Mouse (Mus musculus): ENCODE results near the gene Neu3. TPM values are rescaled to one million over a fixed set of nuclear protein-coding genes. Genes with fewer than 3 reads are reported as not detected.

Gene Neu3
- polyA plus RNA-seq, 1 experiment from 2014 or later = 1.8 TPM

DNA sequence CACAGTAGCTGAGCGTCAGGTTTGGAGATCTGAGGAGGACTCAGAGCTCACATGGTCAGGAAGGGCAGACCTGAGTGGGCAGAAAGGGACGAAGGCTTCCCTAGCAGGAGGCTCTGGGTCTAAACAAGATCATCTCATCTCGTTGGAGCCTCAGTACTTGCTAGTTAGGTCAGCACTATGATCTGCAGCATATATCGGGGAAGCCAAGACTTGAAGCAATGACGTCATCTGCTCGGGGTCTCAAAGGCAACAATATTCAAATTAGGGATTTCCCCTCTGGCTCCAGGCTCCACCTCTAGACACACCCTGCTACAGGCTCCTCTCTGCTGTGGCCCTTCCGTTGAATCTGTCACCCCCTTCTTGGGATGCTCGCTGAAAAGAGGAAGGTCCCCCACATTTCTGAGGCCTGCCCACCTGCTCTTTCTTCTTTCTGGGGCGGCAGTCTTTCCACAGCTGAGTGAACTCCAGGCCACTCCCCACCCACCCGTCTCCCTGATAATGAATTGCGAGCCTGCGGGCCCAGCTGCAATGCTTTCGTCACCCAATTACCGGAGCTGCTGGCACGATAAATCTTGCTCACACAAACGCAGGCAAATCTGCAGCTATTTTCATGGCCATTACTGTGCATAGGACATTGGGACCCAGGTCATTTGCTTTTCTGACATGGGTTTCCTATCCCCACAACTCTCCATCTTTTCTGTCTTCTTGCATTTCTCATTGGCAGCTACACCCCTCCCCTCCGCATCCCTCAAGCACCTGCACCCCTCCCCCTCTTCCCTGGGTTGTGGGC lies 32.8 kb downstream of the Neu3 start:
- no peak overlapping the region for H3K9ac ChIP-seq (replicated peaks; ENCODE audit: low read length)
- peak; percentile 75 for DNase-seq
- WGBS = 11% methylated on average over 17 of the region's 17 CpGs
- peak overlapping the region; percentile 42 for H3K4me2 ChIP-seq (ENCODE audit: low read length)
- 0 out of 2 replicates have a peak overlapping the region, but pooled peaks have one; percentile 7 for H3K4me3 ChIP-seq (replicated peaks; ENCODE audit: low read depth, low read length)
- no peaks in the 10 kb centered on the region for H3K36me3 ChIP-seq (ENCODE audit: control insufficient read depth, insufficient read depth, low read length)
- ATAC-seq (ENCODE audit: low FRiP score, low TSS enrichment) = peak; percentile 62; the same call in 1 of the 2 replicates
- H3K9me3 ChIP-seq (ENCODE audit: control insufficient read depth, low read length) = no peaks in the 10 kb centered on the region
- peaks cover 11% of the 10 kb centered on the region; the same call in 1 of the 2 replicates for H3K4me1 ChIP-seq (ENCODE audit: control insufficient read depth, insufficient read depth, low read length)
- no peaks in the 10 kb centered on the region for H3K27me3 ChIP-seq (ENCODE audit: control insufficient read depth, insufficient read depth, low read length)
- H3K27ac ChIP-seq (replicated peaks; ENCODE audit: low read depth, low read length) = peak overlapping the region; percentile 16; the same call in 1 of the 2 replicates

DNA sequence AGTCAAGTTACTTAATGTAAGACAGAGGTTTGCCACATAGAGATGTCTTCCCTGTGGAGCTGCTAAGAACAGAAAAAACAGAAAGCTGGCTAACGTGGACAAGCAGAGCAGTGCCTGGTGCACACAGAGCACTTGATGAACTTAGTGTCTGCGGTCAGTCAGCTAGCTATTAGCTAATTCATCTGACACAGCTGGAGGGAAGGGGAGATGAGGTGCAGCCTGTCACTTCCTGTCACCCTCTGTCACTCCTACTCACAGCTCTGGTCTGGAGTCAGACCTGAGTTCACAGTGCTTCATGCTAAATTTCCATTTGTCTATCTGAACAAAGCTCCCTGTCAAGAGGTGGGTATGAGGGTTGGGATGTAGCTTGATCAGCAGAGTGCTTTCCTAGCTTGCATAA lies 34.1 kb downstream of the Neu3 start:
- Histone ChIP-seq H3K4me1 (ENCODE audit: control insufficient read depth, insufficient read depth, low read length) (peaks cover 11% of the 10 kb centered on the region; the same call in 1 of the 2 replicates), H3K4me3 (replicated peaks; ENCODE audit: low read depth, low read length) (no peak overlapping the region), H3K9ac (replicated peaks; ENCODE audit: low read length) (no peak overlapping the region), H3K27me3 (ENCODE audit: control insufficient read depth, insufficient read depth, low read length) (no peaks in the 10 kb centered on the region), H3K4me2 (ENCODE audit: low read length) (no peak overlapping the region), H3K9me3 (ENCODE audit: control insufficient read depth, low read length) (no peaks in the 10 kb centered on the region), H3K27ac (replicated peaks; ENCODE audit: low read depth, low read length) (no peak overlapping the region), H3K36me3 (ENCODE audit: control insufficient read depth, insufficient read depth, low read length) (no peaks in the 10 kb centered on the region)
- no peak for ATAC-seq (ENCODE audit: low FRiP score, low TSS enrichment)
- DNase-seq = no peak
- WGBS = 59% methylated on average over 2 of the region's 2 CpGs

DNA sequence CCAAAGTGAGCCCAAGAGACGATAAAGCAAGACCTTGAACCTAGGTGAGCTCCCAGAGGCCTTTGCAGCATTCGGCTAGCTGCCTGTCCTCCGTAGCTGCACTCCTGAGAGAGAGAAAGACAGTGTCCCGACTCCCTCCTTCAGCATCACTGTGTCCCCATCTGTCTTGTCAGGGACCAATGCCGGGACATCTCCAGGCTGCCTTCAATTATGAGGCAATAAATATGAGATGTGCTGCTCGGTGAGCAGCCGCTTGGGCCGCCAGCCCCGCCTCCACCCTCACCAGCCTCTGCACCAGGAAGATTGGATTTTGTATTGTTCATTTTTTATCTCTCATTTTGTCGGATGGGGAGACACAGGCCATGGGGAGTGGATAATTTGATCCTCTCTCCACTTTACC lies 37.4 kb downstream of the Neu3 start:
- Histone ChIP-seq H3K27me3 (ENCODE audit: control insufficient read depth, insufficient read depth, low read length) (no peaks in the 10 kb centered on the region), H3K4me3 (replicated peaks; ENCODE audit: low read depth, low read length) (no peak overlapping the region), H3K27ac (replicated peaks; ENCODE audit: low read depth, low read length) (no peak overlapping the region), H3K4me2 (ENCODE audit: low read length) (no peak overlapping the region), H3K4me1 (ENCODE audit: control insufficient read depth, insufficient read depth, low read length) (peaks cover 7% of the 10 kb centered on the region; the same call in 1 of the 2 replicates), H3K9ac (replicated peaks; ENCODE audit: low read length) (no peak overlapping the region), H3K36me3 (ENCODE audit: control insufficient read depth, insufficient read depth, low read length) (no peaks in the 10 kb centered on the region), H3K9me3 (ENCODE audit: control insufficient read depth, low read length) (no peaks in the 10 kb centered on the region)
- 74% methylated on average over 10 of the region's 10 CpGs for WGBS
- DNase-seq (no peak), ATAC-seq (ENCODE audit: low FRiP score, low TSS enrichment) (no peak)

GRCm38 (mm10) chr7:99788563-99788962 lies 39.7 kb downstream of the Neu3 start:
- ATAC-seq (ENCODE audit: low FRiP score, low TSS enrichment) = no peak
- Histone ChIP-seq H3K27ac (replicated peaks; ENCODE audit: low read depth, low read length) (no peak overlapping the region), H3K27me3 (ENCODE audit: control insufficient read depth, insufficient read depth, low read length) (no peaks in the 10 kb centered on the region), H3K9me3 (ENCODE audit: control insufficient read depth, low read length) (no peaks in the 10 kb centered on the region), H3K36me3 (ENCODE audit: control insufficient read depth, insufficient read depth, low read length) (no peaks in the 10 kb centered on the region), H3K4me2 (ENCODE audit: low read length) (no peak overlapping the region), H3K4me3 (replicated peaks; ENCODE audit: low read depth, low read length) (no peak overlapping the region), H3K4me1 (ENCODE audit: control insufficient read depth, insufficient read depth, low read length) (no peaks in the 10 kb centered on the region; the same call in 1 of the 2 replicates), H3K9ac (replicated peaks; ENCODE audit: low read length) (no peak overlapping the region)
- 62% methylated on average over 5 of the region's 5 CpGs for WGBS
- no peak for DNase-seq

GRCm38 (mm10) chr7:99787935-99788334 lies 40.3 kb downstream of the Neu3 start:
- Histone ChIP-seq H3K36me3 (ENCODE audit: control insufficient read depth, insufficient read depth, low read length) (no peaks in the 10 kb centered on the region), H3K4me1 (ENCODE audit: control insufficient read depth, insufficient read depth, low read length) (no peaks in the 10 kb centered on the region; the same call in 1 of the 2 replicates), H3K27ac (replicated peaks; ENCODE audit: low read depth, low read length) (no peak overlapping the region), H3K9me3 (ENCODE audit: control insufficient read depth, low read length) (no peaks in the 10 kb centered on the region), H3K9ac (replicated peaks; ENCODE audit: low read length) (no peak overlapping the region), H3K4me2 (ENCODE audit: low read length) (no peak overlapping the region), H3K27me3 (ENCODE audit: control insufficient read depth, insufficient read depth, low read length) (no peaks in the 10 kb centered on the region), H3K4me3 (replicated peaks; ENCODE audit: low read depth, low read length) (no peak overlapping the region)
- no peak for DNase-seq
- WGBS = 38% methylated on average over 2 of the region's 2 CpGs
- ATAC-seq (ENCODE audit: low FRiP score, low TSS enrichment) = no peak

DNA sequence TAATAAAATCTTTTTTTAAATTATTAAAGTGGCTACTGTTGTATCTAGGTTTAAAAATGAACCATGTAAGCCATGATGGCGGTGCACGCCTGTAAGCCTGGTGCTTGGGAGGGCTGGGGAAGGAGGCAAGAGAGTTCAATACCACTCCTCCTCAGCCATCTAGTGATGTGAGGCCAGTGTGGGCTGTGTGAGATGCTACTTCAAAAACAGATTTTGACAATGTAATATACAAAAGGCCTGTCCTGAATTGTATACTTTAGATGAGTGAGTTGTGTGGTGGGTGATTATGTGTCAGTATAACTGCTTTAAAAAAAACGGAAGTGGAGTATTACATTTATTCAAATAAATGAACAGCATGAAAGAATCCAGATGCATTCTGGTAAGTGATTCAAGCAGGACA lies 41.4 kb downstream of the Neu3 start:
- Histone ChIP-seq H3K9ac (replicated peaks; ENCODE audit: low read length) (no peak overlapping the region), H3K27ac (replicated peaks; ENCODE audit: low read depth, low read length) (no peak overlapping the region), H3K27me3 (ENCODE audit: control insufficient read depth, insufficient read depth, low read length) (no peaks in the 10 kb centered on the region), H3K4me1 (ENCODE audit: control insufficient read depth, insufficient read depth, low read length) (no peaks in the 10 kb centered on the region; the same call in 1 of the 2 replicates), H3K4me2 (ENCODE audit: low read length) (no peak overlapping the region), H3K4me3 (replicated peaks; ENCODE audit: low read depth, low read length) (no peak overlapping the region), H3K9me3 (ENCODE audit: control insufficient read depth, low read length) (no peaks in the 10 kb centered on the region), H3K36me3 (ENCODE audit: control insufficient read depth, insufficient read depth, low read length) (no peaks in the 10 kb centered on the region)
- 71% methylated on average over 3 of the region's 3 CpGs for WGBS
- ATAC-seq (ENCODE audit: low FRiP score, low TSS enrichment) (no peak), DNase-seq (no peak)

GRCm38 (mm10) chr7:99785553-99785952 lies 42.7 kb downstream of the Neu3 start:
- Histone ChIP-seq H3K4me2 (ENCODE audit: low read length) (no peak overlapping the region), H3K4me1 (ENCODE audit: control insufficient read depth, insufficient read depth, low read length) (no peaks in the 10 kb centered on the region; the same call in 1 of the 2 replicates), H3K27me3 (ENCODE audit: control insufficient read depth, insufficient read depth, low read length) (no peaks in the 10 kb centered on the region), H3K27ac (replicated peaks; ENCODE audit: low read depth, low read length) (no peak overlapping the region), H3K9me3 (ENCODE audit: control insufficient read depth, low read length) (no peaks in the 10 kb centered on the region), H3K36me3 (ENCODE audit: control insufficient read depth, insufficient read depth, low read length) (no peaks in the 10 kb centered on the region), H3K4me3 (replicated peaks; ENCODE audit: low read depth, low read length) (no peak overlapping the region), H3K9ac (replicated peaks; ENCODE audit: low read length) (no peak overlapping the region)
- ATAC-seq (ENCODE audit: low FRiP score, low TSS enrichment) (no peak), DNase-seq (no peak)
- WGBS = 88% methylated on average over 3 of the region's 3 CpGs

- Histone ChIP-seq H3K27ac (replicated peaks; ENCODE audit: low read depth, low read length) (no peak overlapping the region), H3K4me2 (ENCODE audit: low read length) (no peak overlapping the region), H3K4me1 (ENCODE audit: control insufficient read depth, insufficient read depth, low read length) (no peaks in the 10 kb centered on the region; the same call in 1 of the 2 replicates), H3K9me3 (ENCODE audit: control insufficient read depth, low read length) (no peaks in the 10 kb centered on the region), H3K27me3 (ENCODE audit: control insufficient read depth, insufficient read depth, low read length) (no peaks in the 10 kb centered on the region), H3K9ac (replicated peaks; ENCODE audit: low read length) (no peak overlapping the region), H3K4me3 (replicated peaks; ENCODE audit: low read depth, low read length) (no peak overlapping the region), H3K36me3 (ENCODE audit: control insufficient read depth, insufficient read depth, low read length) (no peaks in the 10 kb centered on the region)
- ATAC-seq (ENCODE audit: low FRiP score, low TSS enrichment) (no peak), DNase-seq (no peak)
- WGBS = 61% methylated on average over 7 of the region's 7 CpGs
Observed at GRCm38 (mm10) chr7:99783421-99783820, 44.8 kb downstream of the Neu3 start.

GRCm38 (mm10) chr7:99781916-99782315 lies 46.3 kb downstream of the Neu3 start:
- ATAC-seq (ENCODE audit: low FRiP score, low TSS enrichment) (no peak), DNase-seq (no peak)
- Histone ChIP-seq H3K9ac (replicated peaks; ENCODE audit: low read length) (no peak overlapping the region), H3K27ac (replicated peaks; ENCODE audit: low read depth, low read length) (no peak overlapping the region), H3K9me3 (ENCODE audit: control insufficient read depth, low read length) (no peaks in the 10 kb centered on the region), H3K36me3 (ENCODE audit: control insufficient read depth, insufficient read depth, low read length) (no peaks in the 10 kb centered on the region), H3K4me2 (ENCODE audit: low read length) (no peak overlapping the region), H3K4me3 (replicated peaks; ENCODE audit: low read depth, low read length) (no peak overlapping the region), H3K4me1 (ENCODE audit: control insufficient read depth, insufficient read depth, low read length) (no peaks in the 10 kb centered on the region), H3K27me3 (ENCODE audit: control insufficient read depth, insufficient read depth, low read length) (no peaks in the 10 kb centered on the region)
- 90% methylated on average over 2 of the region's 2 CpGs for WGBS
